Mouse (Mus musculus) thymus, adult 2 months (tissue): ENCODE measurements around the gene Cubn.

ENCODE experiments used
- CTCF ChIP-seq: fragments of 200-500 bp; IDR thresholded peaks from 2 replicates; pipeline ENCODE4 v1.5.1; 2012; ENCODE audit warnings: mild to moderate bottlenecking, control low read depth, low read length, moderate library complexity, borderline replicate concordance; ENCODE audit not compliant: control insufficient read depth, poor library complexity, insufficient read depth; ENCODE audit errors: extremely low read depth
- POLR2A ChIP-seq: fragments of 200-500 bp; IDR thresholded peaks from 2 replicates; pipeline ENCODE4 v1.6.1; 2012; ENCODE audit warnings: mild to moderate bottlenecking, low read length, control low read depth, moderate library complexity; ENCODE audit not compliant: control insufficient read depth, poor library complexity, insufficient read depth; ENCODE audit errors: extremely low read depth

GRCm38 (mm10) chr2:13368517-13368916 lies 123.1 kb downstream of the Cubn start:
- no peak for TF ChIP-seq CTCF
- no peak for TF ChIP-seq POLR2A
